ENCODE assay signal across 21 mouse cellular contexts in the genomic region with DNA sequence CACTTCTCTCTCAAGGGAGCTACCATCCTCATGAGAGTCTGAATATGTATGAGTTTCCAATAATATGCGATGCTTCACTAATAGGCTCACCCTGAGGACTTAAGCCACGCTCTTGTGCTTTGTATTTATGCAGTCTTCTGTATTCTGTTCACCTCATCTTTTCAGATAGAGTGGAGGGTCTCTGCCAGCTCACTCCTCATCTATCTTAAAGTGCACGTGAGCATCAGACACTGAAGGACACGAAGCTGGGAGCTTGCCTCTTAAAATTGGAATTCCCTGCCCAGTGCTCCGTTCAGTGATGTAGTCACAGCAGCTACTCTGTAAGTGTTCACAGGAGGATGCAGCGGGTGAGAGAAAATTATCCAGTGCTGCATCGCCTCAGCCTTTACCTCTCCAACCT.
DNase-seq lines count a peak whose midpoint lies in the region; ATAC-seq lines count a peak whose summit lies in the region.
"Had no signal": no experiment of that assay in that cellular context is flagged by ENCODE, and none has a peak within 500 bp of the region (broad histone marks: within the 10 kb centered on the region; RNA-seq: fewer than 3 reads in every experiment).

No protein-coding gene starts in this region.

- no peaks in the 10 kb centered on the region for H3K9me3 ChIP-seq in forebrain, embryonic 13.5 days (replicated peaks)
- no peaks in the 10 kb centered on the region for H3K9me3 ChIP-seq in forebrain, embryonic 10.5 days
- no peaks in the 10 kb centered on the region for H3K9me3 ChIP-seq in neural tube, embryonic 12.5 days
- H3K9me3 ChIP-seq in hindbrain, embryonic 16.5 days (ENCODE audit: control insufficient read depth, low read length) = no peaks in the 10 kb centered on the region
- H3K9me3 ChIP-seq: limb, embryonic 12.5 days; liver, embryonic 13.5 days; neural tube, embryonic 13.5 days; stomach, embryonic 15.5 days had no signal

- no peaks in the 10 kb centered on the region for H3K27me3 ChIP-seq in forebrain, embryonic 13.5 days
- H3K27me3 ChIP-seq in forebrain, embryonic 10.5 days (ENCODE audit: poor library complexity, severe bottlenecking) = peaks cover 38% of the 10 kb centered on the region
- no peaks in the 10 kb centered on the region for H3K27me3 ChIP-seq in neural tube, embryonic 12.5 days (replicated peaks)
- H3K27me3 ChIP-seq in hindbrain, embryonic 16.5 days (replicated peaks; ENCODE audit: control insufficient read depth, insufficient read depth, low read length) = no peaks in the 10 kb centered on the region
- H3K27me3 ChIP-seq: limb, embryonic 12.5 days; liver, embryonic 13.5 days; stomach, embryonic 15.5 days had no signal

- ATAC-seq in forebrain, embryonic 13.5 days = peak; percentile 68; the same call in 1 of the 2 replicates
- no peak for ATAC-seq in neural tube, embryonic 12.5 days (ENCODE audit: low FRiP score, low read depth)
- peak; percentile 48; the same call in 1 of the 2 replicates for ATAC-seq in hindbrain, embryonic 16.5 days
- no peak for ATAC-seq in activated CD4-positive, CD25-positive, alpha-beta regulatory T cell, adult 4 months

- no peaks in the 10 kb centered on the region for H3K36me3 ChIP-seq in forebrain, embryonic 13.5 days (ENCODE audit: poor library complexity, severe bottlenecking)
- no peaks in the 10 kb centered on the region for H3K36me3 ChIP-seq in forebrain, embryonic 10.5 days (replicated peaks)
- H3K36me3 ChIP-seq in neural tube, embryonic 12.5 days = no peaks in the 10 kb centered on the region
- H3K36me3 ChIP-seq in hindbrain, embryonic 16.5 days (ENCODE audit: control insufficient read depth, insufficient read depth, low read length) = no peaks in the 10 kb centered on the region
- H3K36me3 ChIP-seq: limb, embryonic 12.5 days; liver, embryonic 13.5 days; neural tube, embryonic 13.5 days; stomach, embryonic 15.5 days had no signal

- H3K4me1 ChIP-seq in forebrain, embryonic 13.5 days = peaks cover 7% of the 10 kb centered on the region
- peaks cover 17% of the 10 kb centered on the region for H3K4me1 ChIP-seq in forebrain, embryonic 10.5 days
- H3K4me1 ChIP-seq in neural tube, embryonic 12.5 days = peaks cover 8% of the 10 kb centered on the region
- H3K4me1 ChIP-seq in hindbrain, embryonic 16.5 days (ENCODE audit: control insufficient read depth, insufficient read depth, low read depth, low read length) = peaks cover 3% of the 10 kb centered on the region
- H3K4me1 ChIP-seq: limb, embryonic 12.5 days; liver, embryonic 13.5 days had no signal

- DNase-seq in forebrain, embryonic 10.5 days (ENCODE audit: extremely low spot score, low spot score) = no peak
- no peak for DNase-seq in neural tube, embryonic 10.5 days (ENCODE audit: extremely low spot score, low spot score)
- DNase-seq in adrenal gland, adult 8-10 months = no peak
- DNase-seq: B cell, adult 2 months; cerebellum, adult 8-10 months; gastrocnemius, postnatal 25 days; heart, postnatal 10 days; kidney, adult 11 months; liver, embryonic 13.5 days; lung, embryonic 14.5 days; lung, postnatal 36 days; right cerebral cortex, postnatal 25 days; thymus, adult 2 months had no signal

- H3K9ac ChIP-seq in forebrain, embryonic 13.5 days = no peak overlapping the region
- no peak overlapping the region for H3K9ac ChIP-seq in neural tube, embryonic 12.5 days
- no peak overlapping the region for H3K9ac ChIP-seq in hindbrain, embryonic 16.5 days (ENCODE audit: low read depth, low read length)
- H3K9ac ChIP-seq: limb, embryonic 12.5 days; liver, embryonic 13.5 days; lung, embryonic 14.5 days; neural tube, embryonic 13.5 days; stomach, embryonic 15.5 days had no signal

- no peak overlapping the region for H3K4me2 ChIP-seq in forebrain, embryonic 13.5 days
- 0 out of 2 replicates have a peak overlapping the region, but pooled peaks have one; percentile 14 for H3K4me2 ChIP-seq in neural tube, embryonic 12.5 days (replicated peaks)
- H3K4me2 ChIP-seq in hindbrain, embryonic 16.5 days (ENCODE audit: low read length) = no peak overlapping the region; the same call in 1 of the 2 replicates
- H3K4me2 ChIP-seq: heart, embryonic 11.5 days; limb, embryonic 12.5 days; liver, embryonic 13.5 days; lung, embryonic 14.5 days; neural tube, embryonic 13.5 days; stomach, embryonic 15.5 days had no signal

- H3K4me3 ChIP-seq in forebrain, embryonic 13.5 days = no peak overlapping the region
- H3K4me3 ChIP-seq in forebrain, embryonic 10.5 days = no peak overlapping the region
- no peak overlapping the region for H3K4me3 ChIP-seq in neural tube, embryonic 12.5 days
- H3K4me3 ChIP-seq in hindbrain, embryonic 16.5 days (ENCODE audit: low read length) = no peak overlapping the region
- H3K4me3 ChIP-seq: limb, embryonic 12.5 days; liver, embryonic 13.5 days; neural tube, embryonic 13.5 days; stomach, embryonic 15.5 days had no signal

- WGBS in forebrain, embryonic 13.5 days = 21% methylated on average over 7 of the region's 7 CpGs
- WGBS in forebrain, embryonic 10.5 days = 57% methylated on average over 7 of the region's 7 CpGs
- WGBS in neural tube, embryonic 12.5 days = 31% methylated on average over 7 of the region's 7 CpGs
- WGBS in hindbrain, embryonic 16.5 days = 28% methylated on average over 7 of the region's 7 CpGs

- H3K27ac ChIP-seq in forebrain, embryonic 13.5 days = no peak overlapping the region
- H3K27ac ChIP-seq in forebrain, embryonic 10.5 days = no peak overlapping the region
- no peak overlapping the region for H3K27ac ChIP-seq in neural tube, embryonic 12.5 days
- H3K27ac ChIP-seq in hindbrain, embryonic 16.5 days (ENCODE audit: low read depth, low read length) = no peak overlapping the region
- H3K27ac ChIP-seq: limb, embryonic 12.5 days; liver, embryonic 13.5 days; neural tube, embryonic 13.5 days; stomach, embryonic 15.5 days had no signal

Comparison
In these comparisons a context has a peak if more than half of its experiments do, and no peak if none do; other contexts are left out.
1. ATAC-seq: peak in forebrain, embryonic 13.5 days (single experiment) and hindbrain, embryonic 16.5 days (single experiment); none in neural tube, embryonic 12.5 days (single experiment) and activated CD4-positive, CD25-positive, alpha-beta regulatory T cell, adult 4 months (single experiment).